Mouse (Mus musculus) limb, embryonic 14.5 days (tissue): ENCODE measurements around the gene Ascc1. TPM values are rescaled to one million over a fixed set of nuclear protein-coding genes. Genes with fewer than 3 reads are reported as not detected.

Experiments
- ATAC-seq: fragments of 200-750 bp; cut with Nextera tagmentation; 2 replicates; pipeline ENCODE4 v1.8.0; 2017; ENCODE audit warnings: low read depth, moderate number of reproducible peaks, moderate TSS enrichment; ENCODE audit not compliant: low FRiP score
- DNase-seq: peaks from one replicate; pipeline ENCODE4 v3.0.0-alpha.2; 2015; ENCODE audit warnings: low spot score
- H3K27ac ChIP-seq: fragments of 300-500 bp; sonication (generic); replicated peaks from 2 replicates; pipeline ENCODE4 v1.5.1; 2014; ENCODE audit warnings: low read depth, mild to moderate bottlenecking, low read length, moderate library complexity, mixed read lengths
- H3K27me3 ChIP-seq: fragments of 300-500 bp; sonication (generic); 2 replicates; pipeline ENCODE4 v1.6.1; 2014; ENCODE audit warnings: low read length, mixed read lengths; ENCODE audit not compliant: control insufficient read depth, insufficient read depth
- H3K36me3 ChIP-seq: fragments of 300-500 bp; sonication (generic); 2 replicates; pipeline ENCODE4 v1.6.1; 2014; ENCODE audit warnings: mild to moderate bottlenecking, low read length, moderate library complexity, mixed read lengths; ENCODE audit not compliant: control insufficient read depth, insufficient read depth
- H3K4me1 ChIP-seq: fragments of 300-500 bp; sonication (generic); 2 replicates; pipeline ENCODE4 v1.6.1; 2014; ENCODE audit warnings: antibody characterized with exemption, low read length, mixed read lengths; ENCODE audit not compliant: control insufficient read depth, insufficient read depth
- H3K4me2 ChIP-seq: fragments of 300-500 bp; sonication (generic); replicated peaks from 2 replicates; pipeline ENCODE4 v1.6.1; 2014; ENCODE audit warnings: low read depth, mild to moderate bottlenecking, low read length, moderate library complexity; ENCODE audit not compliant: severe bottlenecking
- H3K4me3 ChIP-seq: fragments of 300-500 bp; sonication (generic); replicated peaks from 2 replicates; pipeline ENCODE4 v1.5.1; 2014; ENCODE audit warnings: low read length
- H3K9ac ChIP-seq: fragments of 300-500 bp; sonication (generic); 2 replicates; pipeline ENCODE4 v1.6.1; 2014; ENCODE audit warnings: mild to moderate bottlenecking, low read depth, low read length, moderate library complexity; ENCODE audit not compliant: severe bottlenecking
- H3K9me3 ChIP-seq: fragments of 300-500 bp; sonication (generic); 2 replicates; pipeline ENCODE4 v1.6.1; 2016; ENCODE audit warnings: low read length; ENCODE audit not compliant: control insufficient read depth
- POLR2A ChIP-seq: fragments of 200-500 bp; IDR thresholded peaks from 2 replicates; pipeline ENCODE4 v1.8.0; 2012; ENCODE audit warnings: inconsistent platforms, mild to moderate bottlenecking, moderate library complexity, borderline replicate concordance; ENCODE audit not compliant: insufficient read depth, insufficient read length; ENCODE audit errors: extremely low read depth
- WGBS: fragments of 180-500 bp; shearing (Covaris S2); extraction: QIAGEN DNeasy Blood & Tissue Kit; methylation state at CpG from one replicate; pipeline ENCODE4 v1.1.7; 2014; 5-methylcytosine and 5-hydroxymethylcytosine counted together
- polyA plus RNA-seq, 2 experiments: library from polyadenylated mRNA; depleted of rRNA in 1 of 2; stranded (reverse) in 1 of 2; unstranded in 1 of 2; fragments of >200 nt; fragmentation: Nextera tagmentation in 1 of 2; extraction: Ambion mirVana in 1 of 2; gene quantifications; 2 replicates each; pipeline versions ENCODE4 v1.2.1 to v1.2.3; 2012 to 2014

Ascc1 gene
- polyA plus RNA-seq, 2 experiments, result 32.9 to 41.2 TPM

GRCm38 (mm10) chr10:60034621-60035020 is 32.0 kb downstream of the Ascc1 start:
- no peak overlapping the region for H3K27ac ChIP-seq
- 67% methylated on average over 3 of the region's 3 CpGs for WGBS
- H3K4me3 ChIP-seq, result no peak overlapping the region
- no peak overlapping the region for H3K4me2 ChIP-seq
- no peak for ATAC-seq
- H3K36me3 ChIP-seq, result no peaks in the 10 kb centered on the region
- no peak for TF ChIP-seq POLR2A
- no peaks in the 10 kb centered on the region for H3K27me3 ChIP-seq
- DNase-seq, result no peak
- no peaks in the 10 kb centered on the region for H3K9me3 ChIP-seq
- H3K9ac ChIP-seq, result no peak overlapping the region
- peaks cover 13% of the 10 kb centered on the region for H3K4me1 ChIP-seq

GRCm38 (mm10) chr10:60035744-60036143 is 33.1 kb downstream of the Ascc1 start:
- no peak overlapping the region for H3K4me3 ChIP-seq
- no peak overlapping the region for H3K27ac ChIP-seq
- no peak for TF ChIP-seq POLR2A
- H3K36me3 ChIP-seq, result no peaks in the 10 kb centered on the region
- no peak overlapping the region for H3K4me2 ChIP-seq
- H3K4me1 ChIP-seq, result peaks cover 13% of the 10 kb centered on the region
- H3K9ac ChIP-seq, result no peak overlapping the region
- H3K9me3 ChIP-seq, result no peaks in the 10 kb centered on the region
- H3K27me3 ChIP-seq, result no peaks in the 10 kb centered on the region
- DNase-seq (no peak), ATAC-seq (no peak)
- WGBS, result 79% methylated on average over 4 of the region's 4 CpGs

GRCm38 (mm10) chr10:60042350-60042922 is 39.8 kb downstream of the Ascc1 start:
- Histone ChIP-seq H3K27me3 (no peaks in the 10 kb centered on the region), H3K4me1 (no peaks in the 10 kb centered on the region), H3K4me2 (no peak overlapping the region), H3K36me3 (peaks cover 7% of the 10 kb centered on the region), H3K4me3 (no peak overlapping the region), H3K9ac (no peak overlapping the region), H3K27ac (no peak overlapping the region), H3K9me3 (no peaks in the 10 kb centered on the region)
- no peak for TF ChIP-seq POLR2A
- ATAC-seq (no peak), DNase-seq (no peak)
- 76% methylated on average over 8 of the region's 8 CpGs for WGBS

- H3K4me2 ChIP-seq, result no peak overlapping the region
- no peaks in the 10 kb centered on the region for H3K4me1 ChIP-seq
- H3K36me3 ChIP-seq, result peaks cover 20% of the 10 kb centered on the region
- 77% methylated on average over 5 of the region's 5 CpGs for WGBS
- no peaks in the 10 kb centered on the region for H3K9me3 ChIP-seq
- DNase-seq, result no peak
- H3K27me3 ChIP-seq, result no peaks in the 10 kb centered on the region
- no peak overlapping the region for H3K4me3 ChIP-seq
- no peak overlapping the region for H3K27ac ChIP-seq
- TF ChIP-seq POLR2A, result no peak
- no peak for ATAC-seq
- no peak overlapping the region for H3K9ac ChIP-seq
Measured at GRCm38 (mm10) chr10:60046696-60047095, 44.1 kb downstream of the Ascc1 start.

- H3K4me2 ChIP-seq, result no peak overlapping the region
- H3K9ac ChIP-seq, result no peak overlapping the region
- H3K36me3 ChIP-seq, result peaks cover 16% of the 10 kb centered on the region; the same call in 1 of the 2 replicates
- TF ChIP-seq POLR2A, result no peak
- no peaks in the 10 kb centered on the region for H3K9me3 ChIP-seq
- H3K4me1 ChIP-seq, result no peaks in the 10 kb centered on the region
- no peaks in the 10 kb centered on the region for H3K27me3 ChIP-seq
- H3K27ac ChIP-seq, result no peak overlapping the region
- DNase-seq, result no peak
- no peak overlapping the region for H3K4me3 ChIP-seq
- 95% methylated on average over 10 of the region's 10 CpGs for WGBS
- ATAC-seq, result no peak
Measured at GRCm38 (mm10) chr10:60050581-60050980, 48.0 kb downstream of the Ascc1 start.

DNA sequence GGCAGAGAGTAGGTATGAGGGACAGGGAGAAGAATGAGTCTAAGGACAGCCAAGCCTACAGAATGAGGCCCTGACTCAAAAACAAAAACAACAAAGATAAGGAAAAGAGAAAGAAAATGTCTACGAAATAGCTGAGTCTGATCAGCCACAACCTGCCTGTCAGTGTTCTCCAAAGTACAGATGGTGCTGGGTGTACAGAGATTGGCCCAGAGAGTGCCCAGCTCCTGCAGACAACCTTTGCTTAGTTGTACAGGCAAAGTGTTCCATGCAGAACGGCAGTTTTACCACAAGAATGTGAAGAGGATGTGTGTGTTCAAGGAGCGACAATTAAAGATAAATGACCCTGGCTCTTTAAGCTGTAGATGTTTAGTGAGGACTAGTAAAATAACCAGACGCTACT is 50.5 kb downstream of the Ascc1 start:
- H3K4me1 ChIP-seq, result no peaks in the 10 kb centered on the region
- ATAC-seq, result no peak
- H3K36me3 ChIP-seq, result peaks cover 13% of the 10 kb centered on the region; the same call in 1 of the 2 replicates
- H3K4me2 ChIP-seq, result no peak overlapping the region
- no peak for DNase-seq
- TF ChIP-seq POLR2A, result no peak
- peaks cover 7% of the 10 kb centered on the region; the same call in 1 of the 2 replicates for H3K9me3 ChIP-seq
- H3K27me3 ChIP-seq, result no peaks in the 10 kb centered on the region
- 56% methylated on average over 4 of the region's 4 CpGs for WGBS
- H3K27ac ChIP-seq, result no peak overlapping the region
- H3K4me3 ChIP-seq, result no peak overlapping the region
- H3K9ac ChIP-seq, result no peak overlapping the region
